Mouse (Mus musculus) cerebellum, postnatal 25 days (tissue): ENCODE measurements around the gene Slc7a1.
"Not testable (repeated sequence)": the region's sequence is repeated elsewhere in the genome, so short reads cannot be mapped to it uniquely, and the experiment has no call there.

ENCODE experiments used
- DNase-seq, 2 experiments: peaks; one replicate each; pipeline ENCODE4 v3.0.0; 2021; ENCODE audit warnings: mixed read lengths in 2 of 2

Gene Slc7a1

DNA sequence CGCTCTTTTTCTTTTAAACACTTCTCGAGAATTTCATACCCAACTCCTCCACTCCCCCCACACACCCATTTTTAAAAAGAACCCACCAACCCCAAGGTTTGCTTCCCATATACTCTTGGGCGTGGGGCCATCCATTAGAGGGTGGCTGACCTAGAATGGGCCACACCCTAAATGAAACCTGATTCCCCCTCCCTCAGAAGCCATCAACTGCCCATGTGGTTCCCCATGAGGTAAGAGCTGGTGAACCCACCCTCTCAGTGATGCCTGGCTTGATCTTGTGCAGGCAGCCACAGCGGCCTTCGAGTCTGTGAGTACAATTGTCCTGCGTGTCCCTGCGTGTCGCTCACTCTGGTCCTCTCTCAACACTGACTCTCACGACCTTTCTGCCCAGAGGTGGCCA is 33.2 kb downstream of the Slc7a1 start:
- DNase-seq: no peak

DNA sequence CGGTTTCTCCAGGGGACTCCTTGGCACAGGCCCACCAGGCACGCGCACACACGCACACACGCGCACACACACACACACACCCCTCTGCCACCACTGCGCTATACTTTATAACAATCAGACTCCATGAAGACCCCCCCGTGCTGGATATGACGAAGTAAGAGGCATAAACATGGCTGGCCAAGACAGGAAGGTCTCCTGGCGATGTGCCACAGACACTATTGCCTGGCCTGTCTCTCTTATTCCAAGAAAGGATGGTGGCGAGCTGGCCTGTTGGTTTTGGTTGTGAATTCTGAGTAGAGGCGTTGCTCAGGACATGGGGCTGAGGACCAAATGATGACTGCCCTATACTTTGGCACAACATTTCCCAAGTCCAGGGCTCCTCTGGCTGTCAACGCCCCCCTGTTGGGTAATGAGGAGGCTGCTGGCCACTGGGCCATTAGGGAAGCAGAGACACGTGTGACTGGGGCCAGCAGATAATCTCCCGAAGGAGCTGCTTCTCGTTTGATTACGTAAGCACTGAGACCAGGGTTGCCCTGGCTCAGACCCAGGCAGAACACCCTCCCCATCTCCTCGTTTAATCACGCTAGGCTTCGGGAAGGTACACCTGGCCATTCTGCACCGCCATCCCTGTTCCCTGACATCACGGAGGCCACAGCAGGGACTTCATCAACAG is 36.1 kb downstream of the Slc7a1 start:
- no peak for DNase-seq

GRCm38 (mm10) chr5:148362296-148362695 is 37.4 kb downstream of the Slc7a1 start:
- DNase-seq: no peak

DNA sequence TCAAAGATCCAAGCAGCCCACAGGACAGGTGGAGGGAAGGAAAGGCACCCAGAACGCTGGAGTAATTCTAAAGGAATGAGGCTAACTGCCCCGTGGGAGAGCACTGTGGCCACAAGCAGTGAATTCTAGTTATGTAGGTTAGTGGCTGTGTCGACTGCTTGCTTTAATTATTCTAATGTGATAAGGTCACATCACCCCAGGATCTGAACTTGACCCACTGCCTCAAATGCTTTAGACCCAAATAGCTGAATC is 38.0 kb downstream of the Slc7a1 start:
- DNase-seq: no peak

GRCm38 (mm10) chr5:148360922-148361758 is 38.6 kb downstream of the Slc7a1 start:
- no peak for DNase-seq

GRCm38 (mm10) chr5:148359131-148359530 is 40.6 kb downstream of the Slc7a1 start:
- DNase-seq: no peak

- DNase-seq: no peak
These were observed 42.5 kb downstream of the Slc7a1 start for GRCm38 (mm10) chr5:148357168-148357567.

DNA sequence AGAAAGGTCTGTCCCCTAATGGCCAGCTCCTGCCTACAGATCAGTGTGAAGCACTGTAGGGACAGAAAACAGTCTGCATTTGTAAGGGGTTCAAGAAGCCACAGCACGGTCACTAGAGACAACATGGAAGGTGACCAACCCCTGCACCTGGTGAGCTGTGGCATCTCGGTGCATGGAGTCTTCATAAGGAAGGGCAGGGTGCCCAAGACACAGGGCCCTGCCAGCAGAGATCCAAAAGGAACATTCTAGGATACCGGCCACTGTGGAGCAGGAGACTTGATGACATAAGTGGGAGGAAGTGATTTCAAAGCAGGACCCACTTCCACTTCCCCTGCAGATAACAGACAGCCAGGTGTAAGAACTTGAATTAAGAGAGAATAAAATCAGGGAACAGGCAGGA is 43.9 kb downstream of the Slc7a1 start:
- DNase-seq: no peak

DNA sequence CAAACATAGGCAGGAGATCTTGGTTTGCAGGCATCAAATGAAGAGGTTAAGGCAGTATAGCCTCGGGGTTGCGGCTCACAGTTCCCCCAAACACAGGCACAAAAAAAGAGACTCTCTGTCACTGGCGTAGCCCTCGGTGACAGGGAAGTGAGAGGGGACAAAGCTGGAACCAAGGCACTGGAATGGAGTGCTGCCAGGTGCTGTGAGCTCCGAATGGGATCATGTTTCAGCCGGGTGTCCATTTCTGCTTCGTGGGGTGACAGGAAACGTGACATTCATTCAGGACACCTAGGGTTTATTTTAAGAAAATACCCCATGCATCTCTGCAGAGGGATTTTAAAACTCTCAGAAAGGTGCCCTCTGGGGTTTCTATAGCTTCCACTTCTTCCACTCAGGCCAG is 45.2 kb downstream of the Slc7a1 start:
- DNase-seq: no peak

DNA sequence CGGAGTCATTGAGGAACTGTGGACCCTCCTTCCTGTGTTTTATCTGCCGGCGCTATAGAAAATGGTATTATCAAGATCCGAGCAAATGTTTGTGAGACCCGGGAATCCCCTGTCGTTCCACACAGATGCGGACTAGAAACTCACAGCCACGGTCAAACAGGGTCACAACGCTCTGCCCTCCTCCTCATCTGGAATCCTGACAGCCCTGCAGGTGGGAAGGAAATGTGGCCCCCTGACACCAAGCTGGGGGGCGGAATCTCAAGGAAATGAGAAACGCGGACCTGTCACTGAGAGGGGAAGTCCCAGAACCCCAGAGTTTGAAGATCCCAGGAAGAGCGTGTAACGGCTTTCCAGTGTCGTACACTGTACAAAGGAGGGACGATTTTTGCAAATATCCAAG is 46.3 kb downstream of the Slc7a1 start:
- no peak for DNase-seq

- DNase-seq: no peak
These were observed 50.2 kb downstream of the Slc7a1 start for GRCm38 (mm10) chr5:148349327-148350011.

DNA sequence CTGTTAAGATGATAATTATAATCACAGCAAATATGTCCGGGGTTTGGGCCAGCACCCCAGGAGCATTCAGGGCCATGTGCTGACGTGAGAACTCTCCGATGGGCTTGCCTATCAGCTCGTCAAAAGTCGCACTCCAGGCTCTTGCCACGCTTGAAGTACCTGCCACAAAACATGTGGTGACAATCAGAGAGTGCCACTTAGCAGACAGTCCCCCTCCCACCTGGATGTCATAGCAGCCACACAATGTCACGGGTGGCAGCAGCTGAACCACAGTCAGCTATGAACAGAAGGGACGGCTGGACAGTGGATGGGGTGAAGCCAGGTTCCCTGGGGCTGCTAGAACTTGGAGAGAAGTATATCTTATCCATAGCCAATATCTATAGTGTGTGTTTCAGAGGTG is 51.6 kb downstream of the Slc7a1 start:
- DNase-seq: no peak

DNA sequence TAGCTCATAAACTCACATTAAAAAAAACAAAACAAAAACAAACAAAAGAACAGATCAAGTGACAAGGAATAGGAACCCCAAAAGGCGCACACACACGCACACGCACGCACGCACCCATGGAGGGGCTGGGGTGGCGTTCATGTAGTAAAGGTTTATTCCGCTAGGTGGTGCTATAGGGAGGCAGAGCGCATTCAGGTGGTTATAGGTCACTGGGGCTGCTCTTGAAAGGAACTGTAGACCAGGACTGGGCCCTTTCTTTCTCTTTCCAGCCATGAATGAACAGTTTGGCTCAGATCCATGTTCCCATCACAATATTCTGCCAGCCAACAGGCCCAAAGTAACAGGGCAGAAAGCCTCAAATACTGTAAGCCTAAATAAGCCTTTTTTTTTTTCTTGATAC is 53.2 kb downstream of the Slc7a1 start:
- no peak for DNase-seq

DNA sequence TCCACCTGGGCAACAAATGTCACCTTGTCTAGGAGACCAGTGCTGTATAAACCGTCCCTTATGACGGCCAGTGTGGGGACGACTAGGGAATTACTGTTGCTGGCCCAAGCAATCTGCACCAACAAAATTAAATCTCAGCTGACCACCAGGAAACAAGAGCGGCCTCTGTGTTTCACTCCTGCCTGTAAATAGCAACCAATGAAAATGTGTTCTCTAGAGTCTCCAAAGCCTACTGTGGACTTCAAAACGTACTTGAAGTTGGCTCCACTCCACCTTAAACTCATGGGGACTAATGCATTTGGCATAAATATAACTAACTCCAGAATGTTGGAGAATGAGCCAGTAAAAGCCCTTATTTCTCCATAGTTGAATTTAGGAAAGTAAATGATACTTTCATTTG is 55.3 kb downstream of the Slc7a1 start:
- no peak for DNase-seq

DNA sequence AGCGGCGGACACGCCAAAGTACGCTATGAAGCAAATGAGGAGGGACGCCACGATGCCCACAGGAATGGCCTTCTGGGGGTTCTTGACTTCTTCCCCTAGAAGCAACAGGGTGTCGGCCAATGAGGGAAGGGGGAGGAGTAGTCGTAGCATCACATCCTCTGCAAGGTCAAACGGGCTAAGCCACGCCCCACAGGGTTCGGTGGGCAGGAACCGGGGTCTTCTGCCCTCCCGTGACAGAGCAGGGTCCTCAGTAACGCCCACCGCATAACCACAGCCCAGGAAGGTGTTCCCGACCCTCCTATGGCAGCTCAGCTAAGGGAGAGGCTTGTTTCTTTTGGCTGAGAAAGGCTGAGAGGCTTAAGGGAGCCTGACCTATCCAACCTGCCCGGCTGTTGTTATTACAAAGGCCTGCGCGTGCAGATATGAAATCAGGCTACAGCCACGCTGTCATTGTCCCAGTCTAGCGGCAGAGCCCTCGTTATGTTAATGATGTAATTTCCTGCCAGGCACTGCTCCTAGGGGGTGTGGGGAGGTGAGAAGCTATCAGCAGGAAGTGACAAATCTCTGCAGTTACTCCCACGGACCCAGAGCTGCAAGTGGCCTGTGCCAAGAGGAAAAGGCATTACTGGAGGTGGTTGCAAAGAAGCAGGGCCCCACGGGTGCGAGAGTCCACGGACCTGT is 57.5 kb downstream of the Slc7a1 start:
- no peak for DNase-seq

DNA sequence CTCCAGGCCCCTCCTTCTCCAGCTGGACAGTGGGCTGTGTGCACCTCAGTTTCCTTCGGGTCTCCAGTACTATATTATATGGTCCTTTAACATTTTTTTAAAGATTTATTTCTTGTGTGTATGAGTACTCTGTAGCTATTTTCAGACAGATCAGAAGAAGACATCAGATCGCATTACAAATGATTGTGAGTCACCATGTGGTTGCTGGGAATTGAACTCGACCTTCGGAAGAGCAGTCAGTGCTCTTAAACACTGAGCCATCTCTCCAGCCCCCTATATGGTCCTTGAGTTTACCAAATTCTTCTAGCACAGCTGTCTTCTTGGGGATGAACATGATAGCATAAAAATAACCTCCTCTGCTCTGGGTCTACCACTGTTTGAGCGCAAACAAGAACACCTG is 60.6 kb downstream of the Slc7a1 start:
- DNase-seq: no peak

GRCm38 (mm10) chr5:148332622-148332974 is 67.1 kb downstream of the Slc7a1 start:
- peak; percentile 76 to 87 for DNase-seq

GRCm38 (mm10) chr5:148331926-148332621 is 67.6 kb downstream of the Slc7a1 start:
- no peak for DNase-seq

DNA sequence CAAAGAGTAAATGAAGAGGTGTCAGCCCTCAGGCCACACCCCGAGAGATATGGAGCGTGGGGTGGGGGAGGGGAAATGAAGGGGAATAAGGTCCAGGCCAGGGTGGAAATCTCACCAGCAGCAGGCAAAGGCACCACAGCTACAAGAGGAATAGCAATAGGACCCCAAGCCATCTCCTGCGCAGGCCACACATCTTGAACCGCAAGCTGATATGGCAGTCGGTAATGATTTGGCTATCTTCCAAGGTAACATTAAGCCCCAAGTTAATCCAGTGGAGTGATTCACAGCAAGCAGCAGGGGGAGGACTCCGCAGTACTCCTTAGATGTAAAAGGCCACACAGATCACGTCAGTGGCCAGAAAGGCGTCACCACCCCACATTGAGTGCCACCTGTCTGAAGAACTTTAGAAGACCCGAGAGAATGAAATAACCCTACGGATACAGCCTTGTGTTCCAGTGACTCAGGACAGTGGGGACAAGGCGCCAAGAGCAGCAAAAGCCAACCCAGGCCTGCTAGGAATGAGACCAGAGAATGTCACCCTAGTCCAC is 68.4 kb downstream of the Slc7a1 start:
- DNase-seq: no peak

- DNase-seq: no peak
These were observed 70.7 kb downstream of the Slc7a1 start for GRCm38 (mm10) chr5:148328982-148329381.

- not testable (repeated sequence) for DNase-seq
These were observed 73.4 kb downstream of the Slc7a1 start for GRCm38 (mm10) chr5:148326295-148326694.

GRCm38 (mm10) chr5:148325317-148325885 is 74.3 kb downstream of the Slc7a1 start:
- peak; percentile 58 to 70 for DNase-seq
